Mouse (Mus musculus) embryonic facial prominence, embryonic 12.5 days (tissue): ENCODE measurements around the gene Tecta. TPM values are rescaled to one million over a fixed set of nuclear protein-coding genes. Genes with fewer than 3 reads are reported as not detected.

Source experiments
- ATAC-seq: fragments of 200-750 bp; cut with Nextera tagmentation; 2 replicates; pipeline ENCODE4 v1.8.0; 2017; ENCODE audit not compliant: insufficient number of reproducible peaks, insufficient read depth, low FRiP score, low TSS enrichment
- H3K27ac ChIP-seq: fragments of 300-500 bp; sonication (generic); 2 replicates; pipeline ENCODE4 v1.5.1; 2016; ENCODE audit warnings: mild to moderate bottlenecking
- H3K27me3 ChIP-seq: fragments of 300-500 bp; sonication (generic); 2 replicates; pipeline ENCODE4 v1.6.1; 2016; ENCODE audit warnings: mild to moderate bottlenecking, moderate library complexity
- H3K36me3 ChIP-seq: fragments of 300-500 bp; sonication (generic); 2 replicates; pipeline ENCODE4 v1.6.1; 2016; ENCODE audit warnings: mild to moderate bottlenecking
- H3K4me1 ChIP-seq: fragments of 300-500 bp; sonication (generic); 2 replicates; pipeline ENCODE4 v1.6.1; 2016
- H3K4me2 ChIP-seq: fragments of 300-500 bp; sonication (generic); replicated peaks from 2 replicates; pipeline ENCODE4 v1.6.1; 2016; ENCODE audit warnings: mild to moderate bottlenecking, moderate library complexity
- H3K4me3 ChIP-seq: fragments of 300-500 bp; sonication (generic); 2 replicates; pipeline ENCODE4 v1.5.1; 2016; ENCODE audit warnings: mild to moderate bottlenecking
- H3K9ac ChIP-seq: fragments of 300-500 bp; sonication (generic); 2 replicates; pipeline ENCODE4 v1.6.1; 2016; ENCODE audit warnings: mild to moderate bottlenecking, moderate library complexity
- H3K9me3 ChIP-seq: fragments of 300-500 bp; sonication (generic); 2 replicates; pipeline ENCODE4 v1.6.1; 2016; ENCODE audit warnings: mild to moderate bottlenecking, moderate library complexity
- WGBS: fragments of 180-500 bp; shearing (Covaris S2); methylation state at CpG from one replicate; pipeline ENCODE4 v1.1.7; 2016; 5-methylcytosine and 5-hydroxymethylcytosine counted together
- polyA plus RNA-seq: library from polyadenylated mRNA; unstranded; fragments of >200 nt; fragmentation: Nextera tagmentation; extraction: Ambion mirVana; gene quantifications from 2 replicates; pipeline ENCODE4 v1.2.1, GENCODE M21; 2016

The Tecta gene
- 0.35 and 0.57 TPM in 2 replicates for polyA plus RNA-seq

- Histone ChIP-seq H3K9ac (no peak within 1 kb of the TSS), H3K4me2 (no peak within 1 kb of the TSS), H3K9me3 (no peaks in the 10 kb centered on the region), H3K27me3 (no peaks in the 10 kb centered on the region), H3K4me1 (peaks cover 4% of the 10 kb centered on the region; the same call in 1 of the 2 replicates), H3K4me3 (no peak within 1 kb of the TSS), H3K36me3 (no peaks in the 10 kb centered on the region), H3K27ac (no peak within 1 kb of the TSS)
- WGBS = 55% methylated on average over 6 of the region's 6 CpGs
- ATAC-seq = no peak
Observed at GRCm38 (mm10) chr9:42399829-42400228, at the start of gene Tecta. Gene Tecta, minus strand, starts transcription at chr9:42399929.

- Histone ChIP-seq H3K9me3 (no peaks in the 10 kb centered on the region), H3K27ac (no peak overlapping the region), H3K36me3 (peaks cover 38% of the 10 kb centered on the region), H3K27me3 (no peaks in the 10 kb centered on the region), H3K9ac (no peak overlapping the region), H3K4me3 (no peak overlapping the region), H3K4me2 (no peak overlapping the region), H3K4me1 (no peaks in the 10 kb centered on the region)
- WGBS = 89% methylated on average over 6 of the region's 6 CpGs
- ATAC-seq = no peak
Observed at GRCm38 (mm10) chr9:42449043-42449442, 49.3 kb upstream of the Tecta start.

- Histone ChIP-seq H3K9me3 (no peaks in the 10 kb centered on the region), H3K9ac (no peak overlapping the region), H3K4me3 (no peak overlapping the region), H3K27me3 (no peaks in the 10 kb centered on the region), H3K4me2 (no peak overlapping the region), H3K27ac (no peak overlapping the region), H3K36me3 (peaks cover 55% of the 10 kb centered on the region), H3K4me1 (peaks cover 8% of the 10 kb centered on the region; the same call in 1 of the 2 replicates)
- ATAC-seq = no peak
- 90% methylated on average over 8 of the region's 8 CpGs for WGBS
Observed at GRCm38 (mm10) chr9:42442100-42442499, 42.4 kb upstream of the Tecta start.

GRCm38 (mm10) chr9:42441234-42441633 lies 41.5 kb upstream of the Tecta start:
- H3K27me3 ChIP-seq = no peaks in the 10 kb centered on the region
- H3K36me3 ChIP-seq = peaks cover 64% of the 10 kb centered on the region
- H3K9ac ChIP-seq = no peak overlapping the region
- no peak overlapping the region for H3K4me3 ChIP-seq
- no peak overlapping the region for H3K4me2 ChIP-seq
- no peak for ATAC-seq
- WGBS = 98% methylated on average over 2 of the region's 2 CpGs
- no peaks in the 10 kb centered on the region for H3K9me3 ChIP-seq
- peaks cover 8% of the 10 kb centered on the region; the same call in 1 of the 2 replicates for H3K4me1 ChIP-seq
- H3K27ac ChIP-seq = no peak overlapping the region

- no peaks in the 10 kb centered on the region for H3K27me3 ChIP-seq
- H3K4me1 ChIP-seq = peaks cover 8% of the 10 kb centered on the region; the same call in 1 of the 2 replicates
- WGBS = 50% methylated on average over 4 of the region's 4 CpGs
- peaks cover 62% of the 10 kb centered on the region for H3K36me3 ChIP-seq
- no peak overlapping the region for H3K9ac ChIP-seq
- H3K4me3 ChIP-seq = no peak overlapping the region
- no peak overlapping the region for H3K4me2 ChIP-seq
- ATAC-seq = no peak
- H3K9me3 ChIP-seq = no peaks in the 10 kb centered on the region
- H3K27ac ChIP-seq = no peak overlapping the region
Observed at GRCm38 (mm10) chr9:42439446-42439845, 39.7 kb upstream of the Tecta start.

- Histone ChIP-seq H3K27me3 (no peaks in the 10 kb centered on the region), H3K36me3 (peaks cover 45% of the 10 kb centered on the region), H3K4me1 (no peaks in the 10 kb centered on the region), H3K9me3 (no peaks in the 10 kb centered on the region), H3K9ac (no peak overlapping the region), H3K4me2 (no peak overlapping the region), H3K27ac (no peak overlapping the region), H3K4me3 (no peak overlapping the region)
- 90% methylated on average over 2 of the region's 2 CpGs for WGBS
- ATAC-seq = no peak
Observed at GRCm38 (mm10) chr9:42432155-42432554, 32.4 kb upstream of the Tecta start.

GRCm38 (mm10) chr9:42431606-42432005 lies 31.9 kb upstream of the Tecta start:
- no peak overlapping the region for H3K4me3 ChIP-seq
- no peak overlapping the region for H3K27ac ChIP-seq
- H3K9ac ChIP-seq = no peak overlapping the region
- no peak for ATAC-seq
- no peaks in the 10 kb centered on the region for H3K27me3 ChIP-seq
- no peaks in the 10 kb centered on the region for H3K9me3 ChIP-seq
- no peaks in the 10 kb centered on the region for H3K4me1 ChIP-seq
- WGBS = 91% methylated on average over 2 of the region's 2 CpGs
- H3K36me3 ChIP-seq = peaks cover 39% of the 10 kb centered on the region
- H3K4me2 ChIP-seq = no peak overlapping the region

- H3K36me3 ChIP-seq = peaks cover 26% of the 10 kb centered on the region
- 70% methylated on average over 12 of the region's 12 CpGs for WGBS
- no peaks in the 10 kb centered on the region for H3K9me3 ChIP-seq
Observed at GRCm38 (mm10) chr9:42428060-42428924, 28.6 kb upstream of the Tecta start.

GRCm38 (mm10) chr9:42426661-42427358 lies 27.1 kb upstream of the Tecta start:
- 46% methylated on average over 10 of the region's 10 CpGs for WGBS
- H3K27ac ChIP-seq = no peak overlapping the region
- H3K4me3 ChIP-seq = no peak overlapping the region
- no peaks in the 10 kb centered on the region for H3K9me3 ChIP-seq
- H3K27me3 ChIP-seq = no peaks in the 10 kb centered on the region
- H3K36me3 ChIP-seq = peaks cover 33% of the 10 kb centered on the region
- no peak for ATAC-seq
- no peak overlapping the region for H3K4me2 ChIP-seq
- H3K4me1 ChIP-seq = no peaks in the 10 kb centered on the region
- H3K9ac ChIP-seq = no peak overlapping the region

More at GRCm38 (mm10) chr9:42428060-42428924, 28.6 kb upstream of the Tecta start:
- Histone ChIP-seq H3K4me3 (no peak overlapping the region), H3K27me3 (no peaks in the 10 kb centered on the region), H3K27ac (no peak overlapping the region), H3K4me2 (no peak overlapping the region), H3K4me1 (no peaks in the 10 kb centered on the region), H3K9ac (no peak overlapping the region)
- ATAC-seq = no peak

GRCm38 (mm10) chr9:42423649-42424048 lies 23.9 kb upstream of the Tecta start:
- no peak overlapping the region for H3K4me3 ChIP-seq
- no peak overlapping the region for H3K4me2 ChIP-seq
- WGBS = 76% methylated on average over 2 of the region's 2 CpGs
- H3K9me3 ChIP-seq = no peaks in the 10 kb centered on the region
- H3K4me1 ChIP-seq = no peaks in the 10 kb centered on the region
- no peaks in the 10 kb centered on the region for H3K27me3 ChIP-seq
- no peak overlapping the region for H3K9ac ChIP-seq
- H3K36me3 ChIP-seq = peaks cover 26% of the 10 kb centered on the region
- no peak for ATAC-seq
- no peak overlapping the region for H3K27ac ChIP-seq

GRCm38 (mm10) chr9:42419687-42420086 lies 20.0 kb upstream of the Tecta start:
- ATAC-seq = no peak
- 81% methylated on average over 2 of the region's 2 CpGs for WGBS
- no peak overlapping the region for H3K27ac ChIP-seq
- no peak overlapping the region for H3K9ac ChIP-seq
- H3K4me3 ChIP-seq = no peak overlapping the region
- H3K4me2 ChIP-seq = no peak overlapping the region
- peaks cover 34% of the 10 kb centered on the region for H3K36me3 ChIP-seq
- peaks cover 4% of the 10 kb centered on the region for H3K4me1 ChIP-seq
- no peaks in the 10 kb centered on the region for H3K27me3 ChIP-seq
- no peaks in the 10 kb centered on the region for H3K9me3 ChIP-seq

- no peak for ATAC-seq
- H3K36me3 ChIP-seq = peaks cover 34% of the 10 kb centered on the region
- H3K27ac ChIP-seq = no peak overlapping the region
- H3K4me3 ChIP-seq = no peak overlapping the region
- no peak overlapping the region for H3K9ac ChIP-seq
- no peaks in the 10 kb centered on the region for H3K9me3 ChIP-seq
- no peak overlapping the region for H3K4me2 ChIP-seq
- peaks cover 4% of the 10 kb centered on the region for H3K4me1 ChIP-seq
- H3K27me3 ChIP-seq = no peaks in the 10 kb centered on the region
- WGBS = 86% methylated on average over 5 of the region's 5 CpGs
Observed at GRCm38 (mm10) chr9:42418786-42419185, 19.1 kb upstream of the Tecta start.
